Mouse (Mus musculus) adrenal gland (tissue): ENCODE measurements around the gene Vps45.
"Not testable (repeated sequence)": the region's sequence is repeated elsewhere in the genome, so short reads cannot be mapped to it uniquely, and the experiment has no call there.

ENCODE experiments used
- intact Hi-C: fragments of 180-260 bp; cut with DNase I; formaldehyde crosslinking; loops from one replicate; pipeline ENCODE4 v1.15.1; 2025

Vps45 gene

GRCm38 (mm10) chr3:96081650-96082049 lies 23.4 kb upstream of the Vps45 start:
- intact Hi-C loops = loop anchor here (5.0 kb wide), 1 partner anchor 66 kb away; no protein-coding TSS in a partner anchor

- intact Hi-C loops = loop anchor here (5.0 kb wide), 1 partner anchor 66 kb away; no protein-coding TSS in a partner anchor
These were observed 22.7 kb upstream of the Vps45 start for GRCm38 (mm10) chr3:96081006-96081405.

GRCm38 (mm10) chr3:96078711-96079110 lies 20.4 kb upstream of the Vps45 start:
- intact Hi-C loops = no loop called here

- intact Hi-C loops = no loop called here
These were observed 19.8 kb upstream of the Vps45 start for GRCm38 (mm10) chr3:96078066-96078465.

GRCm38 (mm10) chr3:96072921-96073486 lies 14.7 kb upstream of the Vps45 start:
- intact Hi-C loops = no loop called here

GRCm38 (mm10) chr3:96070241-96070640 lies 12.0 kb upstream of the Vps45 start:
- intact Hi-C loops = no loop called here

GRCm38 (mm10) chr3:96069542-96069941 lies 11.3 kb upstream of the Vps45 start:
- intact Hi-C loops = loop anchor here (5.0 kb wide), 1 partner anchor 78 kb away; no protein-coding TSS in a partner anchor

- intact Hi-C loops = loop anchor here (5.0 kb wide), 1 partner anchor 78 kb away; no protein-coding TSS in a partner anchor
These were observed 10.8 kb upstream of the Vps45 start for GRCm38 (mm10) chr3:96069046-96069445.

- intact Hi-C loops = loop anchor here (5.0 kb wide), 1 partner anchor 81 kb away; no protein-coding TSS in a partner anchor
These were observed 8.5 kb upstream of the Vps45 start for GRCm38 (mm10) chr3:96066741-96067140.

- intact Hi-C loops = loop anchor here (5.0 kb wide), 1 partner anchor 81 kb away; no protein-coding TSS in a partner anchor
These were observed 7.6 kb upstream of the Vps45 start for GRCm38 (mm10) chr3:96065754-96066375.

- intact Hi-C loops = loop anchor here (5.0 kb wide), 1 partner anchor 82 kb away; no protein-coding TSS in a partner anchor
These were observed 6.9 kb upstream of the Vps45 start for GRCm38 (mm10) chr3:96065147-96065546.

- intact Hi-C loops = no loop called here
These were observed 6.0 kb upstream of the Vps45 start for GRCm38 (mm10) chr3:96064217-96064616.

GRCm38 (mm10) chr3:96063299-96063698 lies 5.0 kb upstream of the Vps45 start:
- intact Hi-C loops = no loop called here

GRCm38 (mm10) chr3:96060146-96060545 lies 1.9 kb upstream of the Vps45 start:
- intact Hi-C loops = no loop called here

- intact Hi-C loops = loop anchor here (10.0 kb wide), 1 partner anchor 173 kb away; the partner anchor contains the start of gene Ciart
These were observed 490 bp downstream of the Vps45 start for GRCm38 (mm10) chr3:96057747-96058204.

GRCm38 (mm10) chr3:96056031-96056430 lies 2.2 kb downstream of the Vps45 start:
- intact Hi-C loops = loop anchor here (10.0 kb wide), 1 partner anchor 171 kb away; the partner anchor contains the start of gene Ciart

GRCm38 (mm10) chr3:96055294-96055693 lies 3.0 kb downstream of the Vps45 start:
- intact Hi-C loops = loop anchor here (10.0 kb wide), 1 partner anchor 170 kb away; the partner anchor contains the start of gene Ciart

GRCm38 (mm10) chr3:96051839-96052238 lies 6.4 kb downstream of the Vps45 start:
- intact Hi-C loops = loop anchor here (1.0 to 10.0 kb wide), 2 partner anchors 86 to 167 kb away; partner anchors contain the start of gene Ciart

GRCm38 (mm10) chr3:96051186-96051585 lies 7.1 kb downstream of the Vps45 start:
- intact Hi-C loops = loop anchor here (10.0 kb wide), 1 partner anchor 166 kb away; the partner anchor contains the start of gene Ciart

GRCm38 (mm10) chr3:96050779-96051178 lies 7.5 kb downstream of the Vps45 start:
- intact Hi-C loops = loop anchor here (10.0 kb wide), 1 partner anchor 166 kb away; the partner anchor contains the start of gene Ciart

- intact Hi-C loops = not testable (repeated sequence)
These were observed 13.7 kb downstream of the Vps45 start for GRCm38 (mm10) chr3:96044559-96044958.

GRCm38 (mm10) chr3:96043104-96043503 lies 15.2 kb downstream of the Vps45 start:
- intact Hi-C loops = no loop called here
